Mouse (Mus musculus) cortical plate, adult 2 months (tissue): ENCODE data around the gene Plac9a.
"Not testable (repeated sequence)": the region's sequence is repeated elsewhere in the genome, so short reads cannot be mapped to it uniquely, and the experiment has no call there.

ENCODE experiments used
- CTCF ChIP-seq: fragments of 200-500 bp; IDR thresholded peaks from 2 replicates; pipeline ENCODE4 v1.5.1; 2011; ENCODE audit warnings: mild to moderate bottlenecking, control low read depth, low read length; ENCODE audit not compliant: insufficient read depth; ENCODE audit errors: extremely low read depth
- POLR2A ChIP-seq: fragments of 200-500 bp; IDR thresholded peaks from 2 replicates; pipeline ENCODE4 v1.6.1; 2011; ENCODE audit warnings: mild to moderate bottlenecking, low read length, control low read depth; ENCODE audit not compliant: insufficient read depth; ENCODE audit errors: extremely low read depth

GRCm38 (mm10) chr14:25936867-25937630, 34.1 kb upstream of the Plac9a start:
- not testable (repeated sequence) for TF ChIP-seq CTCF, POLR2A
